Mouse (Mus musculus) CH12F3 (cell line): ENCODE measurements around the gene Nfatc2.

Experiments
- in situ Hi-C: fragments of 300-500 bp; cut with MboI; formaldehyde crosslinking; loops from 2 replicates; pipeline ENCODE4 v1.14.3; 2020; ENCODE audit warnings: low sequenced_read_pairs

Gene Nfatc2

DNA sequence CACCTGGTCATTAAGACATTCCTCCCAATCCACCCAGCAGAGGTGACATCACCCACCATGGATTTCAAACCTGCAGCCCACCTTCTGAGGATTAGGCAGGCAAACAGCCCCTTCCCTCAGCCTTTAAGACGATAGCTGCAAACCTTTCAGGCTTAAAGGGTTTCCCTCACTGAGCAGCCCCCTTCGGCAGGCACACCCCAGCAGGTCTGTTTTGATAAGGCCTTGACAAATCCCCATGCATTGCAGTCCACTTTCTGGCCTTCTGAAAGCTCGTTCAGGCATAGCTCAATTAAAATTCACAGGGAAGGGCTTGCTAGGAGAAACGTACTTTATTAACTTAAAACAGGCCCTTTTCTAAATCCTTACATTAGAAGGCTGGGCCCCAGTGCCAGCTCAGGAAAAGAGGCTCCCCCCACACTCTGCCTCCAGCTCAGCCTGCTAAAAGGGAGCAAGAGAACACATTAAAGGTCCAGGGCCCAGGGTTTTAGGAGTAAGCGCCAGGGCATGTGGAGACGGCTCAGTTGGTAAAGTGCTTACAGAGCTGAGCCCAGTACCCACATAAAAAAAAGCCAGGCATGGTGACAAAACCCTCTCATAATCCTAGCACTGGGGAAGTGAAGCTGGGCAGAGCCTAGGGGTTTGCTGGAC is 20.1 kb downstream of the Nfatc2 start:
- in situ Hi-C loops = no loop called here

DNA sequence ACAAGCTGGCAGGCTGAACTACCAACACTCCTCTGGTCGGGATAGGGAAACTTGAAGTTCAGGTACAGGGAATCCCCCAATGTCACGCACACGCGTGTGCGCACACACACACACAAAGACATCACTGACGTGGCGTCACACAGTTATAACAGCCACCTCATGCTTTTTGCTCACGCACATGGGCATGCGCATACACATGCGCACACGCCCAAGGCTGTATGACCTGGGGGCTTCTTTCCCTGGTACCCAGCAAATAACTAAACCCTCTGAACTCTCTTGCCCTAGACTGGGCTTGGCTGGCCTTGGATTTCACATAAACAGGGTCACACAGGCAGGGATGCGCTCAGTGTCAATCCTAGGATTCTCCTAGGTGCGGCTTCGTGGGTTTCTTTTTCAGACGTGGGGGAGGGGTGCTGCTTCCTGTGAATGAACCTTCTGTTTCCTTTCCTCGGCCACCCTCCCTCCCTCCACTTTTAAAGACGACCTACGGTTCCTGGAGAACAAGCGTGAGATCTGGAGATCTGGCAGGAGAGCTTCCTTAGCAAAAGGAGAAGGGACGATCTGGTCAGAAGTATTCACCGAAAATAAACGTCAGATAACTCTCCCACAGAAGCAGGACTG is 21.1 kb downstream of the Nfatc2 start:
- in situ Hi-C loops = no loop called here

DNA sequence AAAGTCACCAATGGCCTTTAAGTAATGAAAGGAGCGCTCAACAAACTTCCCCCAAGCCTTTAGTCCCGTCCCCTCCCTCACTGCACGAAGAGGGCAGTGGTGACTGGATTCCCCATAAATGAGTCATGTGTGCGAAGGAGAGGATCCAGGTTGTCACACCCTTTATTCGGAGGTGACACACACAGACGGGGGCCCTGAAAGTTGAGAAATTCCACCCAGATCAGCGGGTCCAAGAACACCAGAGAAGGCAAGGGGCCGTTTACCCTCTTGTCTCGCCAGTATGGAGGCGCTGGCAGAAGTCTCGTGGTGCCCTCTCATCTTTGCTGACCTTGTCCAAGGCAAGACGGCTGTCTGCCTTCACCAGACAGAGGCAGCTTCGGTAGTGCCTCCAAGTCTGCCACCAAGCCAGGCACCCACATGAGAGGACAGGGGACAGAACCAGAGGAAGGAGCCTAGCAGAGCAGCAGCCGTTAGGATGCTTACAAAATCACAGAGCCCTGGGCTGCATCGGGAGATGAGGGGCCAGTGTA is 21.8 kb downstream of the Nfatc2 start:
- in situ Hi-C loops = no loop called here

- in situ Hi-C loops = no loop called here
Observed at GRCm38 (mm10) chr2:168579109-168579508, 22.3 kb downstream of the Nfatc2 start.

DNA sequence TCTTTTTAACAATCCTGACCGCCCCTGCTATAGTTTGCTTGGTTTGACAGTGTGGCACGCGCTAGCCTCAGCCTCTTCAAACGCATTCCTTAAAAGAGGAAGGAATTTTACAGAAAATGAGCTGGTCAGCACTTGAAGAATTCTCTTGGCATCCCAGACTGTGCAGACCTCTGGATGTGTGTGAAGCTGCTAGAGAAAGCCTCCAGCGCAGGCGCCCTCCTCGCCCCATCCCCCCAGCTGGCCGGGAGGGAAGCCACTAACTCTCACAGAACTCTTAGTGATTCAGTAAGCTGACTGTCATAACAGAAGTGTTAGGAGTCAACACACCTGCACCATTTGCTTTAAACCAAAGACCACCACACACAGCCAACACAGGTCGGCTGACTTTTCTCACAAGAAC is 23.3 kb downstream of the Nfatc2 start:
- in situ Hi-C loops = no loop called here

- in situ Hi-C loops = no loop called here
Observed at GRCm38 (mm10) chr2:168577381-168577780, 24.1 kb downstream of the Nfatc2 start.

DNA sequence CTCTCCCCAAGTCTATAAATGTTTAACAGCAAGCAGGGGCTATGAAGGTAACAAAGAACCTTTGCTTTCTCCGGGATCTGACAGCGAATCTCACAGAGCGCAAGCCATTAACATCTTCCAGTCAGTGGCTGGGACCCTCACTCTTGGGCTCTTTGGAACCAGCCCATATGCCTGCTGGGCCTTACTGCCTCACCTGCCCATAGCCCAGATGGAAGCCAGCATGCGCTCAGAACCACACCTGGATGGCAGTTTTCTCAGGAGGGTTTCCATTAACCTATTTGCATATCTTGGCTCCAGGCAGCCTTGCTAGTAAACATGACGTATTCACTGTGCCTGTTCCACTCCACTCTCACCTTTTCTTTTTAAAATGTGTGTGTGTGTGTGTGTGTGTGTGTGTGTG is 25.6 kb downstream of the Nfatc2 start:
- in situ Hi-C loops = no loop called here

DNA sequence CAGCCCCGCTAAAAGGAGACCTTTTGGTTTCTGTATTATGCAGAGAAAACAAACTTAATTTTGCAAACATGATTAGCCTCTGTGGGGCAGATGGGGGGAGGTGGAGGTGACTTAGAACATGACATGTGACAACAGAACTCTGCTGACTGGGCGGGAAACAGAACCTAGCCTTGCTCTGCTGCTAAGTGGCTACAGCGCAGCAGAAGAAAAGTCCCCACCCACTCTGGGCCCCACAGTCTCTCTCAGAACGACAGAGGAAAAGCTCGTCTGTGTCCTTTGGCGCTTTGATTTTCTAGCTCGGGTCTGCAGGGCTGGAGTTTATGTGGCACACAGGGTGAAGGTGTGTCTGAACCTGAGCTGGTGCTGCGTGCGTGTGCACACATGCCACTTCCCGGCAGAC is 26.5 kb downstream of the Nfatc2 start:
- in situ Hi-C loops = no loop called here

DNA sequence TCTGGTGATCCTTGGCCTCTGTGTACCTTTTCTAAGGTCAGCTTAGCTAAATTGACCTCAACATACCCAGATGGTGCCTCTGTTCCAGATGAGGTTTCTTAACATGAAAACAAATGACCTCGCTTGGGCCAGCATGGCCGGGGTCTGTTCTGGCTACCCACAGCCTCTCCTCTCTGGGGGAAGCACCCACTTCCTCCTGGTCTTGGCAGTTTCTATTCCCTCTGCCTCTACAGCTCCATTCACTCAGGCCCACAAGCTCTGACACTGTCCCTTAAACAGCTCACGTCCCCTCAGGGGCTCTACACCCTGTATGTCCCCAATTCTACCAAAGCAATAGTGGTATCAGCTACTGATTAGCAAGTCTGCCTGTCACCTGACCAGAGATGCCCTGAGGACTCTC is 27.6 kb downstream of the Nfatc2 start:
- in situ Hi-C loops = no loop called here

DNA sequence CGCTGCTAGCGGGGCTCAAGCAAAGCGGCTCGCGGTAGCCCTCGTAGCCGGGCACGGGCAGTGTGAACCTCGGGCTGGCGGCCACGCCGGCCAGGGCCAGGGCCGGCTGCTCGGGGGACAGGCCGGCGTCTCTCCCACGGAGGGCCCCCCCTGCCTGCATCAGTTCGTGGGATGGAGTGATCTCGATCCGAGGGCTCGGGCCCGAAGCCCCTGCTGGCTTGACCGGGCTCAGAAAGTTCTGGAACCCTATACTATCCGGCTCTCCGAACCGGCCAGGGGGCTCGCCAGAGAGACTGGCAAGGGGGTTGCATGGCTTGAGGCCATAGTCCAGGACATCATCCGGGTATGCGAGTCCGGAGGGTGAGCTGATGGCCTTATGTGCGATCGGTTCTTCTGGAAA is 30.2 kb downstream of the Nfatc2 start:
- in situ Hi-C loops = no loop called here

DNA sequence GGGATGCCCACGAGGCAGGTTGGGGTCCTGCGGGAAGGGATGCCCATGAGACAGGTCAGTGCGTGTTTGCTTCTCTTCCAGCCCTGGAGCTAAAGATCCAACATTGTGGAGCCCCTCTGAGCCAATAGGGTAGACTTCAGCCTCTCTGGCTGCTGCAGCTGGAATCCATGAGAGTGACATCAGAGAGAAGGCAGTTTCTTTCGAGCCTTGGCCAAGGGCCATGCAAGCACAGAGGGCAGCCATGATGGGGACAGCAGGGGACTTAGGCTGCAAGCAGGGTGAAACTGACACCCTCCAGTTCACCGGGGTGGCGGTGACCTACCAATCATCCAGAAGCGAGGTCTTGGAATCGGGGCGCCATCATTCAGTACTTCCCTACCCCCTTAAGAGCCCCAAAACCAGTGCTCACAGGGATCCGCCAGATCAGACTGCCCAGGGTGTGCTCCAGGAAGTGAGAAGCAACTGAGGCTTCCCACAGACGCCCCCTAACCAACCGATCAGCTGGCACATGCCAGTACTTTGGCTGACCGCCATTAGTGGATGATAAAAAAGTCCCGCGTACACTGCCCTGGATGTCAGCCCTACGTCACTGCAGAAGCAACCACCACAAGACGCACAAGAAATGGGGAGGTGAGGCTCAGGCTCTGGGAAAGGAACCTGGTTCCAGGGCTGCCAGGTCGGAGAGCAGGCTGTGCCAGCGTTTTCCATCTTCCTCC is 35.8 kb downstream of the Nfatc2 start:
- in situ Hi-C loops = no loop called here

DNA sequence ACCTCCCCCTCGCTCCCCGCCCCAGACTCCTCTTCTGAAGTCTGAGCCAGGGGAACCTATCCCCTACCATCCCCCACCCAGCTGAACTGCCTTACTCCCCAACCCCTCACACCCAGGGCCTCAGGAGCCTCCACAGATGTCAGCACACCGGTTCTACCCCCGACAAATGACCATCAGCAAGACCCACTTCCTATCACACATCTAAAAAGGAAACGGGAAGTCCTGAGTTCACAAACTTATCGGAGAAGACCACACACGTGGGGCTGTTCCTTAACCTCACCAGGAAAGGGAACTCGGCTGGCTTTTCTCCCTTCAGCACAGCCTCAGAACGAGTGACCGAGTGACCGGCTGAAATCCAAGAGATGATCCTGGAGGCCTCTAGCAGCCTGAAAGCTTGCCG is 38.3 kb downstream of the Nfatc2 start:
- in situ Hi-C loops = no loop called here

GRCm38 (mm10) chr2:168557035-168557434 is 44.4 kb downstream of the Nfatc2 start:
- in situ Hi-C loops = no loop called here

DNA sequence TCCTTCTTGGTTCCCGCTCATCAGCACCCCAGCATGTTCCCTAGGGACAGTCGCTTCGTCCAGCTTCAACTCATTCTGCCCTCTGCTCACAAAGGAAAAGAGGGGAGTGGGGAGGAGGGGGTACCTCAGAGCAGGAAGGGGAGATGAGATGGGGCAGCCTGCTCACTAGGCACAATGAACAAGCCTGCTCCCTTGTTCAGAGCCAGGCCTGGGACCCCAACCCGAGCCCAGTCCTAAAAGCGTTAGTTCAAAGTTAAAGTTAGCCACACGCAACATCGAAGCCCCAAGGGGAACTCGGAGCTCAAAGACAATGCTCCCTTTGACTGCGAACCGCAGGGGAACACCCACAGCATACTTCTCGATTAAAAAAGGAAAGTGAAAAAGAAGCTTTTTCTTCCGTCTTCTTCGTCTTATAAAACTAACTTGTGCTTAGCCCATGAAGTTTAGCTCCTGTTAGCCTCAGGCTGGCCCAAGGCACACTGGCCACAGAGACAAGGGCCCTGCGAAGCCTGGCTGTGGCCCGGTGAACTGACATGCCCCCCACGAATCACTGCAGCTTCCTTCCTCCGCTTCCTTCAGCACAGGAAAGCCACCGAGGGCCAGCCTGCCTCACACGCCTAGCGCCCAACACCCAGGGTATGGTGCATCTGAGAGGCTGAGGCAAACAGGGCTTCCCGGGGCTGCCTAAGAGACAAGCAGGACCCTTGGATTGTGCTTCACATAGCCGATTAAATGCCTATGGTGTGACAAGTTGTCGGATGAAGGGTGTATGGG is 45.4 kb downstream of the Nfatc2 start:
- in situ Hi-C loops = no loop called here

DNA sequence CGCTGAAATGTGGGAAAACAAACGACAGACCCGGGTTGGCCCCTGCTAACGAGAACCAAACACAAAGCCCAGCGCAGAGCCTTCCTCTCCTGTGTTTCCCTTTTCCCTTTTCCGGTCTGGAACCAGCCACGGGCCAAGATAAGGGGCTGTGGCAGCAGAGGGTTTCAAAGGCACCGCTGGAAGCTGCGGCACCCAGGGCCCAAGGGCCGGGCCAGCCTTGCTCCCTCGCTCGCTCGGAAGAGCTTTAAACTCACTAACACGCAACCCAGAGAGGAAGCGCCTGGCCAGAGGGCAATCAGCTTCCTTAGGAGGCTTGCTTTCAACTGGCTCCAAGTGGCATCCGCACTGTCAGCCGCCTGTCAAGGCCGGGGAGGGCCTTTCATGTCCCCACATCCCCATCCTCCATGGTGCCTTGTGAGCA is 47.9 kb downstream of the Nfatc2 start:
- in situ Hi-C loops = no loop called here

- in situ Hi-C loops = no loop called here
Observed at GRCm38 (mm10) chr2:168552405-168552804, 49.1 kb downstream of the Nfatc2 start.

- in situ Hi-C loops = no loop called here
Observed at GRCm38 (mm10) chr2:168551218-168551617, 50.2 kb downstream of the Nfatc2 start.

- in situ Hi-C loops = no loop called here
Observed at GRCm38 (mm10) chr2:168549326-168549725, 52.1 kb downstream of the Nfatc2 start.

GRCm38 (mm10) chr2:168548008-168548407 is 53.4 kb downstream of the Nfatc2 start:
- in situ Hi-C loops = no loop called here

DNA sequence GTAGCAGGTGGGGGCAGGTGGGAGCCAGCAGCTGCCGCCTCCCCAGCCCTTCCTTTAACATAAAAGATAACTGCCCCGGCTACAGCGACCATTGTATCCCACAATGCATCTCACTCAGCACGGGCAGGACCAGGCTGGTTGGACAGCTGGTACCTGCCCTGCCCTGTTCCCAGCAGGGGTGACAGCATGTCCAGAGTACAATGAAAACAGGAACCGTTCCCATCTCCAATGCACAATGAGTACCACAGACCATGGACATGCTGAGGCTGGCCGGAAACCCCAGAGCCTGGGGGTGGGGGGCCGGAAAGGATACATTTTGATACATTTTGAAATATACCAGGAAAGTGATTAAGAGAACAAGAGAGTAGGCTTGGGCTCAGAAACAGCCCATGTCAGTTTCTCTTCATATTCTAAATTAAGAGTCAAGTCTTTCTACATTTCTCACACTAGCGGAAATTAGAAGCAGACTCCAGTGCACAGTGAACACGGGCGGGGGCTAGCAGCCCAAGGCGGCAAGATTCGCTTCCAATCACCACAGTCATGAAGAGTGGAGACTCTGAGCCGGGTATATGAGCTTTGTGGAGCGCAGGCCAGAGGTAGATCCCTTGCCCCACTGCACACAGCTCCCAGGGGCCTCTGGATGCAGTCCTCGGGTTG is 55.4 kb downstream of the Nfatc2 start:
- in situ Hi-C loops = no loop called here

GRCm38 (mm10) chr2:168544102-168544501 is 57.4 kb downstream of the Nfatc2 start:
- in situ Hi-C loops = no loop called here
